Mouse (Mus musculus): ENCODE measurements around the gene Gpr180. TPM values are rescaled to one million over a fixed set of nuclear protein-coding genes. Genes with fewer than 3 reads are reported as not detected.

Gpr180 gene
- polyA plus RNA-seq, 1 experiment, result 11.2 TPM

DNA sequence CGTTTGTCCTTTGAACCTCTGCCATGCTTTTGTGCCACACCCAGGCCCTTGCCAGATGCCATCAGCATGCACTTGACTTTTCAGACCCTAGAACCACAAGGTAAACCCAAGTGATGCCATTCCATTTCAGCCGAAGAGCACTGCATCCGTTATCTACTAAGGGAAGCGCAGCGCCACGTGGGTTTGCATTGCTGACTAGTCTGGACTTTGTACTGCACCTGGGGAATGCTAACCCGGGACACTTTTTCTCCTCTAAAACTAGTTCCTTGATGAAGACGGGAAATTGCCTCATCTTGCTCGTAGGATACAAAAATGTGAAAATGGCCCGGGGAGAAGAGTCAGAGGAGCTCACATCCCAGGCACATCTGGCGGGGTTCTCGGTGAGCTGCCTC, 38.7 kb downstream of the Gpr180 start:
- H3K27ac ChIP-seq (ENCODE audit: insufficient read depth, low read depth, low read length), result no peak overlapping the region
- TF ChIP-seq CTCF (IDR thresholded peaks at IDR 0.05; ENCODE audit: low read depth, low read length), result no peak
- TF ChIP-seq POLR2A (IDR thresholded peaks at IDR 0.05; ENCODE audit: borderline replicate concordance, low read depth, low read length), result no peak
- peaks cover 4% of the 10 kb centered on the region; the same call in 1 of the 2 replicates for H3K4me1 ChIP-seq (ENCODE audit: control insufficient read depth, insufficient read depth, low read length)
- no peak overlapping the region for H3K4me3 ChIP-seq (ENCODE audit: insufficient read depth, low read length)

DNA sequence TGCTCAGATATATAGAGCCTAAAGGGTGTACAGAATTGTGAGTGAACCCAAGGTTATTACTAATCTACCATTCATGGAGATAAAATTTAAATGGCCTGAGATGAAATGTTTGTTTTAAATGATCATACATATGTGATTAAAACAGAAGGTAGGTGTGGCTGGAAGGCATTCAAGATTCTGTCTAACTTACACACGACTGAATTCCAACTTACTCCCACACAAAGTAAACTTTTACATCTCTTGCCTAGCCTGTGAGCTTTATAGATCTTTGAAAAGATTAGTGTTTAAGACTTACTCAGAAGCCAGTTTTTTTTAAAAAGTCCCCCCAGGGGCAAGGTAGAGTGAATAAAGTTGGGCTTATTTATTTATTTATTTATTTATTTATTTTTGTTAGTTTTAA, 42.3 kb downstream of the Gpr180 start:
- Histone ChIP-seq H3K27ac (ENCODE audit: insufficient read depth, low read depth, low read length) (no peak overlapping the region), H3K4me1 (ENCODE audit: control insufficient read depth, insufficient read depth, low read length) (peaks cover 4% of the 10 kb centered on the region; the same call in 1 of the 2 replicates), H3K4me3 (ENCODE audit: insufficient read depth, low read length) (no peak overlapping the region)
- no peak for TF ChIP-seq POLR2A (IDR thresholded peaks at IDR 0.05; ENCODE audit: borderline replicate concordance, low read depth, low read length)

DNA sequence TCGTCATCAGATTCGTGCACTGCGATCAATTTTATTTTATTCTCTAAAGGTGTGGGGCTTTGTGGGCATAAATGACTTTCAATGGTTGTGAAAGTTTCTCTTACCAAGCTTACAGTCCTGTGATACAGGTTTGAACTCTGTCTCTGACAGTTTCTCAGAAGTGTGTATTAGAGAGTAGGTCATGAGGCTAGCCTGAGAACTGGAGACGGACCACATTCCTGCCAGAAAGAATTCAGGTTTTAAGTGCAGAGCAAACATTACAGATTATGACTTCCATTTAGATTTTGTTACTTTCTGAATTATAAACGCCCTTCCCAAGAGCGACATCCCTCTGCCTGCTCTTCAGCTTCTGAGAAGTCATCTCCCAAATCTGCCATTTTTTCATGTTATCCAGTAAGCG, 42.7 kb downstream of the Gpr180 start:
- H3K27ac ChIP-seq (ENCODE audit: insufficient read depth, low read depth, low read length), result no peak overlapping the region
- TF ChIP-seq CTCF (IDR thresholded peaks at IDR 0.05; ENCODE audit: low read depth, low read length), result no peak
- no peak for TF ChIP-seq POLR2A (IDR thresholded peaks at IDR 0.05; ENCODE audit: borderline replicate concordance, low read depth, low read length)
- H3K4me1 ChIP-seq (ENCODE audit: control insufficient read depth, insufficient read depth, low read length), result peaks cover 4% of the 10 kb centered on the region; the same call in 1 of the 2 replicates
- H3K4me3 ChIP-seq (ENCODE audit: insufficient read depth, low read length), result no peak overlapping the region; the same call in 1 of the 2 replicates

DNA sequence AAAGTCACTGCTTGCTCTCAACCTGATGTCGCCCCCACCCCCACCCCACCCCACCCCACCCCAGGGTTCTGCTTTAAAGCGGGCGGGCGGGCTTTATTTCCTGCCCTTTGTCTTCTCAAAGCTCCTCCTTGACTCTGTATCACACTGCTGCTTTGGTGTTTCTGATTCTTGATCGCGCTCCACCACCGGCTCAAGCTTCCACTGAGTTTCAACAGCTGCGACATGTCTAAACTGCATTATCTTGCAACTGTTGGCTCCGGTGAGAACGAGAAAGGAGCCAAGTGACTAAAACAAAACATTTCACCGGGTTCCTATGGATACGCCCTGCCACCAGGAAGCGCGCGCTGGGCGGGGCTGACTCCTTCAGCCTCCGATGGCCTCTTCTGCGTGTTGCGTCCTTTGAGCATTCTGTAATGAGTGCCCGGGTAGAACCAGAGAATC, 43.2 kb downstream of the Gpr180 start:
- peak overlapping the region; percentile 72 for H3K4me3 ChIP-seq (ENCODE audit: insufficient read depth, low read length)
- H3K27ac ChIP-seq (ENCODE audit: insufficient read depth, low read depth, low read length), result no peak overlapping the region
- H3K4me1 ChIP-seq (ENCODE audit: control insufficient read depth, insufficient read depth, low read length), result peaks cover 4% of the 10 kb centered on the region; the same call in 1 of the 2 replicates
- no peak for TF ChIP-seq CTCF (IDR thresholded peaks at IDR 0.05; ENCODE audit: low read depth, low read length)
- no peak for TF ChIP-seq POLR2A (IDR thresholded peaks at IDR 0.05; ENCODE audit: borderline replicate concordance, low read depth, low read length)

DNA sequence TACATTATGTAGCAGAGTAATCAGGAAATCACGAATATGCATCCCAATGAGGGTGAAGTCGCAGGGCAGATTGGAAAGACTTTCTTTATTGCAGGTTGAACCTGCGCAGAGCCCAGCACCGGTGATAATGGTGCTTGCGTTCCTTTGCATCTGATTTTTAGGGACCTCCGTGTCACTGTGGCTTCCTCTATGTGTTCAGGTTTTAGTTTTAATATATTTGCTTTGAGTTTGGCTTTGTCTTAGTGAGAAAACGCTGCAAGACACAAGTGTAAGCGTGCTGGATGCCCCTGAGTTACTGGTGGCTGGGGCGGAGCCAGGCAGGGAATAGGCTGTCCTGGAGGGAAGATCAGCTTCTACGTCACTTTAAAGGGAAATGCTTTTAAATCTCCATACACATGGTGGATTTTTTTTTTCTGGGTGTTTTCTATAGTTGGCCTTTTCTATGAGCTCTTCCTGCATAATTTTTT, 43.8 kb downstream of the Gpr180 start:
- Histone ChIP-seq H3K27ac (ENCODE audit: insufficient read depth, low read depth, low read length) (no peak overlapping the region), H3K4me3 (ENCODE audit: insufficient read depth, low read length) (peak overlapping the region; percentile 72), H3K4me1 (ENCODE audit: control insufficient read depth, insufficient read depth, low read length) (peaks cover 4% of the 10 kb centered on the region; the same call in 1 of the 2 replicates)
- no peak for TF ChIP-seq POLR2A (IDR thresholded peaks at IDR 0.05; ENCODE audit: borderline replicate concordance, low read depth, low read length)

DNA sequence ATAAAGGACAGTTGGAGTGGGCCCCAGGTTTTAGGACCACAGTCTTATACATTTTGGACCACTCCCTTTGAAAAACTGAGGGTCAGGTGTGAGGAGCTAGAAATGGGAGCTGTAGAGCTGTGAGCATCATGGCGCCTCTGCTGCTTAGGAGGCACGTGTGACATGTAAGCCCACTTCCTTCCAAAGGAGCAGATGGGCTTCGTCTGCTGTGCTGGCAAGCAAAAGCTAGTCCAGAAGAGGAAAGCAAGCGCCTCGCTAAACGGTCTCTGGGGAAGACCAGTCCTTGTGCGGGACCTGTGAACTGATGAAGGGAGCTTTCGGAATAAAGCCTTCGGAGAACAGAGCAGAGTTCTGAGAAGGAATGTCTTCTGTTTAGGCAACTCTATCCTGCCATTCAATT, 54.5 kb downstream of the Gpr180 start:
- TF ChIP-seq CTCF (IDR thresholded peaks at IDR 0.05; ENCODE audit: low read depth, low read length) (no peak), POLR2A (IDR thresholded peaks at IDR 0.05; ENCODE audit: borderline replicate concordance, low read depth, low read length) (no peak)
- no peak overlapping the region for H3K4me3 ChIP-seq (ENCODE audit: insufficient read depth, low read length)
- H3K27ac ChIP-seq (ENCODE audit: insufficient read depth, low read depth, low read length), result no peak overlapping the region
- no peaks in the 10 kb centered on the region for H3K4me1 ChIP-seq (ENCODE audit: control insufficient read depth, insufficient read depth, low read length)

DNA sequence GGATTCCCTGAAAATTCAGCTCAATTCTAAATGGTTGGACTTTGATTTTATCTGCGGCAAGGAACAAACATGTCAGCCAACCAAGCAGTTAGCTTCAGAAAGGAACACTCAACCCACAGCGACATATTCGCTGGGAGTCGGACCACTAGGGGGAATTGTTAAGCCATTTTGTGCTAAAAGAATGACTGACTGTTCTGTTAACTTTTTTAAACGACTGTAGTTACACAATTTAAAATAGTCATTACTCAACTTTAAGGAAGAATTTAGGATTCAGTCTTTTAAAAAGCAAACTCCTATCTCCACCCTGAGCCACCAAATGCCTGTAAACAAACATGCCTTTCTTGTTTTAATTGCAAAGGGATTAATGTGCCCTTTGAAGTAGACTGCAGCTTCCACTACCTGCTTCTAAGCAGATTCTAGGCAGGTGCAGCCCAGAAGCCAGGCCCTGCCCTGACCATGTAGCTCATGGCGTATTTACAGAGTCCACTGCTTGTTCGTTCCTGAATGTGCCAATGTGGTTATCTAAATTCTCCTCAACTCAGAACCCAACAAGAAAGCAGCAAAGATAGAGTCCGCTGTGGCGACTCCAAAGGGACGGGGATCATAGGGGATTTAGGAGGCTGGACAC, 56.2 kb downstream of the Gpr180 start:
- Histone ChIP-seq H3K27ac (ENCODE audit: insufficient read depth, low read depth, low read length) (no peak overlapping the region), H3K4me1 (ENCODE audit: control insufficient read depth, insufficient read depth, low read length) (no peaks in the 10 kb centered on the region), H3K4me3 (ENCODE audit: insufficient read depth, low read length) (no peak overlapping the region)
- TF ChIP-seq CTCF (IDR thresholded peaks at IDR 0.05; ENCODE audit: low read depth, low read length), result no peak

DNA sequence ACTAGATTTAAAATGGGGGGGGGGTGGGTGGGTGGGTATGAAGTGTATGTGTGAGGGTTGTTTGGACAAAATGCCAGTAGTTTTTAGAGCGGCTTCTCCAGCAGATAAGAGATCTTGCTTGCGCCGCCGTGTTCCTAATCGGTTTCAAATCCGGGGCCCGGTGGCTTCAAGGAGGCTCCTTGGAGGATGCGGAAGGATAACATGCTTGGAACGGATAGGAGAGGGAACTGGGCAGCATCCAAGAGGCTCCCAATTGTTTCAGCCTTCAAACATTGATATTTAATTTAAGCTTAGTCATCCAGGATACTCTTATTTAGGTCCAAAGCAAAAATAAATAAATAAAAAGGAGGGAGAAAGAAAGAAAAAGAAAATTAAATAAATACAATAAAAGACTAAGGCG, 56.7 kb downstream of the Gpr180 start:
- TF ChIP-seq CTCF (IDR thresholded peaks at IDR 0.05; ENCODE audit: low read depth, low read length) (no peak), POLR2A (IDR thresholded peaks at IDR 0.05; ENCODE audit: borderline replicate concordance, low read depth, low read length) (no peak)
- H3K4me3 ChIP-seq (ENCODE audit: insufficient read depth, low read length), result no peak overlapping the region
- H3K4me1 ChIP-seq (ENCODE audit: control insufficient read depth, insufficient read depth, low read length), result no peaks in the 10 kb centered on the region
- no peak overlapping the region for H3K27ac ChIP-seq (ENCODE audit: insufficient read depth, low read depth, low read length)

DNA sequence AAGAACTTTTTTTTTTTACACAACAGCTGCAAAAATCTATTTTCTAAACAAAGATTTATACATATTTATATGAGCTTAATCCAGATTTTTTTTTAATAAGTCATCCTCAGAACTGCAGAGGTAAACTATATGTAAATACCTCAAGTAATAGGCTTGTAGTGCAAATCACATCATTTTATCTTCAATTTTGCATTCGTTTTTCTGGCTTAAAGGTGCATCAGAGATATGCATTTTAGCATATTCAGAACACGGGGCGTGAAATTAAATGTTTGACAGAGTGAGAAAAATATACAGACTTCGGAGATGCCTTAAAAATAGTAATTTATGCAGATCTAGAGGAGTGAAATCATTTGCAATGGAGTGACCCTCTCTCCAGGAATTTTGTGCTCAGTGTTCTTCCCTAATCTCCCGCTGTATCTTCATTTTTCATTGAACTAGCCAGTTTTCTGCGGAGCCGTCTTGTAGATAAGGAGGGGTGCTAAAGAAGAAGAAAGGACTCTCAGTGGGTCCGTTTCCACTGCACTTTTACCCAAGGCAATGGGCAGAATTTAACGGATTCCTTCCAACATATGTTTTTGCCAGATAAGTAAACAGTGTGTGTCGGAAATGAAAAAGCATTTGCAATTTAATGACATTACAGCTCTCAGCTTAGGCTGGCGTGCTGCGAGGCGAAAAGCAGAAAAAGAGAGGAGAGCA, 57.4 kb downstream of the Gpr180 start:
- TF ChIP-seq POLR2A (IDR thresholded peaks at IDR 0.05; ENCODE audit: borderline replicate concordance, low read depth, low read length), result no peak
- TF ChIP-seq CTCF (IDR thresholded peaks at IDR 0.05; ENCODE audit: low read depth, low read length), result no peak
- Histone ChIP-seq H3K4me1 (ENCODE audit: control insufficient read depth, insufficient read depth, low read length) (no peaks in the 10 kb centered on the region), H3K27ac (ENCODE audit: insufficient read depth, low read depth, low read length) (no peak overlapping the region), H3K4me3 (ENCODE audit: insufficient read depth, low read length) (no peak overlapping the region)

DNA sequence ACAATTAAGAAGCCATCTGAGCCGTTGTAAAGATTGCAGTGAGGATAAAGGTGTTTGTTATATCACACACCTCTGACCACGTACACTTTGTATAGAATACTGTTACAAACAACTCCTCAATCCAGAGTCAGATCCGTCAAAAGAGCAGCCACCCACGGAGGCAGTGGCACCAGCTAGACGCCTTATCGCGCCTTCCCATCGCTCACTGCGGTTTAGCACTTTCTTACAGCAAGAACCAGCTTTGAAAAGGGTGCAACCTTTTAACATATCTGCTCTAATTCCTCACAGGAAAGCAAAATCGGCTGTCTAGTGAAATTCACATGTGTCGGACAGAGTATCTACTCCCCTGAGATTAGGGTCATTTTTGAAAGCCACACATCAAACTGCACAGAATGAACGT, 60.1 kb downstream of the Gpr180 start:
- Histone ChIP-seq H3K4me3 (ENCODE audit: insufficient read depth, low read length) (no peak overlapping the region), H3K4me1 (ENCODE audit: control insufficient read depth, insufficient read depth, low read length) (no peaks in the 10 kb centered on the region), H3K27ac (ENCODE audit: insufficient read depth, low read depth, low read length) (no peak overlapping the region)
- TF ChIP-seq CTCF (IDR thresholded peaks at IDR 0.05; ENCODE audit: low read depth, low read length) (no peak), POLR2A (IDR thresholded peaks at IDR 0.05; ENCODE audit: borderline replicate concordance, low read depth, low read length) (no peak)

All from bone marrow macrophage, adult 2 months (primary cell).